Mouse (Mus musculus): ENCODE data around the gene Fam124b. TPM values are rescaled to one million over a fixed set of nuclear protein-coding genes. Genes with fewer than 3 reads are reported as not detected.
A peak's percentile ranks its signal among the peaks of the same experiment; 100 is the strongest.

Fam124b gene
- polyA plus RNA-seq, 1 experiment from 2014 or later, result 3.8 TPM

GRCm38 (mm10) chr1:80241579-80241978 lies 23.3 kb upstream of the Fam124b start:
- no peak for TF ChIP-seq EP300 (IDR thresholded peaks at IDR 0.05)
- TF ChIP-seq CTCF (IDR thresholded peaks at IDR 0.05), result no peak
- Histone ChIP-seq H3K4me3 (ENCODE audit: low read depth, low read length) (no peak overlapping the region), H3K36me3 (ENCODE audit: insufficient read depth, low read length) (no peaks in the 10 kb centered on the region), H3K9ac (replicated peaks; ENCODE audit: low read depth) (no peak overlapping the region), H3K9me3 (ENCODE audit: low read length) (no peaks in the 10 kb centered on the region), H3K4me1 (ENCODE audit: insufficient read depth, low read depth, low read length) (no peaks in the 10 kb centered on the region), H3K27me3 (replicated peaks; ENCODE audit: insufficient read depth, low read length) (no peaks in the 10 kb centered on the region), H3K27ac (ENCODE audit: low read length) (no peak overlapping the region), H3K4me2 (replicated peaks; ENCODE audit: low read depth, low read length) (no peak overlapping the region)
- 88% methylated on average over 6 of the region's 6 CpGs for whole genome bisulfite sequencing
- no peak for DNase-seq (ENCODE audit: low spot score)
- no peak for ATAC-seq

GRCm38 (mm10) chr1:80240017-80240660 lies 21.9 kb upstream of the Fam124b start:
- H3K27me3 ChIP-seq (replicated peaks; ENCODE audit: insufficient read depth, low read length), result no peaks in the 10 kb centered on the region
- H3K4me2 ChIP-seq (replicated peaks; ENCODE audit: low read depth, low read length), result no peak overlapping the region
- H3K4me3 ChIP-seq (ENCODE audit: low read depth, low read length), result no peak overlapping the region
- no peaks in the 10 kb centered on the region for H3K9me3 ChIP-seq (ENCODE audit: low read length)
- no peaks in the 10 kb centered on the region for H3K36me3 ChIP-seq (ENCODE audit: insufficient read depth, low read length)
- H3K9ac ChIP-seq (replicated peaks; ENCODE audit: low read depth), result no peak overlapping the region
- no peak for ATAC-seq
- 55% methylated on average over 12 of the region's 12 CpGs for WGBS
- TF ChIP-seq EP300 (IDR thresholded peaks at IDR 0.05) (no peak), CTCF (IDR thresholded peaks at IDR 0.05) (no peak)
- DNase-seq (ENCODE audit: low spot score), result no peak
- no peaks in the 10 kb centered on the region for H3K4me1 ChIP-seq (ENCODE audit: insufficient read depth, low read depth, low read length)
- no peak overlapping the region for H3K27ac ChIP-seq (ENCODE audit: low read length)

- H3K4me1 ChIP-seq (ENCODE audit: insufficient read depth, low read depth, low read length), result no peaks in the 10 kb centered on the region
- H3K4me2 ChIP-seq (replicated peaks; ENCODE audit: low read depth, low read length), result no peak overlapping the region
- H3K27ac ChIP-seq (ENCODE audit: low read length), result no peak overlapping the region
- 70% methylated on average over 11 of the region's 11 CpGs for WGBS
- no peak overlapping the region for H3K4me3 ChIP-seq (ENCODE audit: low read depth, low read length)
- H3K9ac ChIP-seq (replicated peaks; ENCODE audit: low read depth), result no peak overlapping the region
- H3K36me3 ChIP-seq (ENCODE audit: insufficient read depth, low read length), result no peaks in the 10 kb centered on the region
- ATAC-seq (no peak), DNase-seq (ENCODE audit: low spot score) (no peak)
- no peaks in the 10 kb centered on the region for H3K9me3 ChIP-seq (ENCODE audit: low read length)
- no peak for TF ChIP-seq CTCF (IDR thresholded peaks at IDR 0.05)
- TF ChIP-seq EP300 (IDR thresholded peaks at IDR 0.05), result no peak
- no peaks in the 10 kb centered on the region for H3K27me3 ChIP-seq (replicated peaks; ENCODE audit: insufficient read depth, low read length)
These were observed 21.2 kb upstream of the Fam124b start for GRCm38 (mm10) chr1:80239481-80239880.

GRCm38 (mm10) chr1:80236951-80237702 lies 18.9 kb upstream of the Fam124b start:
- no peaks in the 10 kb centered on the region for H3K9me3 ChIP-seq (ENCODE audit: low read length)
- no peaks in the 10 kb centered on the region for H3K27me3 ChIP-seq (replicated peaks; ENCODE audit: insufficient read depth, low read length)
- WGBS, result 52% methylated on average over 11 of the region's 11 CpGs
- ATAC-seq, result peak; percentile 26; the same call in 1 of the 2 replicates
- TF ChIP-seq EP300 (IDR thresholded peaks at IDR 0.05) (no peak), CTCF (IDR thresholded peaks at IDR 0.05) (no peak)
- H3K4me3 ChIP-seq (ENCODE audit: low read depth, low read length), result no peak overlapping the region
- no peak overlapping the region for H3K9ac ChIP-seq (replicated peaks; ENCODE audit: low read depth)
- peak; percentile 35 for DNase-seq (ENCODE audit: low spot score)
- H3K36me3 ChIP-seq (ENCODE audit: insufficient read depth, low read length), result no peaks in the 10 kb centered on the region
- no peak overlapping the region for H3K27ac ChIP-seq (ENCODE audit: low read length)
- H3K4me1 ChIP-seq (ENCODE audit: insufficient read depth, low read depth, low read length), result no peaks in the 10 kb centered on the region
- H3K4me2 ChIP-seq (replicated peaks; ENCODE audit: low read depth, low read length), result no peak overlapping the region

DNA sequence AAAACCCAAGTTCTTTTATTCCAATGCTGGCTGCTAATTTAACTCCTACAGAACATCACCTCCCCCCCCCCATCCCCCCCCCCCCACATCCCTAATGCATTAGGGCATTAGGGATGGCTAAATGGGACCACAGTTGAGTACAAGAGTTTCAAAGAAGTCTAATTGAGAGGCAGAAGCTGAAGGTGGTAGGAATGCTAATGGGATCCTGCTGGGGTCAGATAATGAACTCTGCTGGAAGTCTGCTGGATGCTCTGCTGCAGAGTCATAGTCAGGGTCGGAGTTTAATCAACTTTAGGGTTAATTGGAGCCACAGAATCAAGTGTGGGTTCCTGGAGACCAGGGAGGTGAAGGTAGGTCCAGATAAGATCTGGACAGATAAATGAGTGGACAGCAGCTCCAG lies 17.9 kb upstream of the Fam124b start:
- DNase-seq (ENCODE audit: low spot score) (no peak), ATAC-seq (no peak)
- Histone ChIP-seq H3K4me3 (ENCODE audit: low read depth, low read length) (no peak overlapping the region), H3K4me2 (replicated peaks; ENCODE audit: low read depth, low read length) (no peak overlapping the region), H3K9me3 (ENCODE audit: low read length) (no peaks in the 10 kb centered on the region), H3K27me3 (replicated peaks; ENCODE audit: insufficient read depth, low read length) (no peaks in the 10 kb centered on the region), H3K27ac (ENCODE audit: low read length) (no peak overlapping the region), H3K36me3 (ENCODE audit: insufficient read depth, low read length) (no peaks in the 10 kb centered on the region), H3K9ac (replicated peaks; ENCODE audit: low read depth) (no peak overlapping the region), H3K4me1 (ENCODE audit: insufficient read depth, low read depth, low read length) (no peaks in the 10 kb centered on the region)
- TF ChIP-seq CTCF (IDR thresholded peaks at IDR 0.05) (no peak), EP300 (IDR thresholded peaks at IDR 0.05) (no peak)
- 10% methylated on average over 1 of the region's 1 CpGs for WGBS

GRCm38 (mm10) chr1:80230612-80231011 lies 12.3 kb upstream of the Fam124b start:
- no peaks in the 10 kb centered on the region for H3K36me3 ChIP-seq (ENCODE audit: insufficient read depth, low read length)
- no peak for TF ChIP-seq EP300 (IDR thresholded peaks at IDR 0.05)
- peak; percentile 55 for TF ChIP-seq CTCF (IDR thresholded peaks at IDR 0.05)
- 60% methylated on average over 1 of the region's 1 CpGs for WGBS

More at GRCm38 (mm10) chr1:80230612-80231011, 12.3 kb upstream of the Fam124b start:
- H3K27ac ChIP-seq (ENCODE audit: low read length), result no peak overlapping the region
- no peak overlapping the region for H3K4me2 ChIP-seq (replicated peaks; ENCODE audit: low read depth, low read length)
- H3K4me1 ChIP-seq (ENCODE audit: insufficient read depth, low read depth, low read length), result no peaks in the 10 kb centered on the region
- no peaks in the 10 kb centered on the region for H3K27me3 ChIP-seq (replicated peaks; ENCODE audit: insufficient read depth, low read length)
- no peaks in the 10 kb centered on the region for H3K9me3 ChIP-seq (ENCODE audit: low read length)
- no peak overlapping the region for H3K9ac ChIP-seq (replicated peaks; ENCODE audit: low read depth)
- H3K4me3 ChIP-seq (ENCODE audit: low read depth, low read length), result no peak overlapping the region
- no peak for DNase-seq (ENCODE audit: low spot score)
- ATAC-seq, result no peak

Measured in lung, postnatal 0 days (tissue).